Mouse (Mus musculus) liver, adult 2 months (tissue): ENCODE measurements around the gene Slc36a3. TPM values are rescaled to one million over a fixed set of nuclear protein-coding genes. Genes with fewer than 3 reads are reported as not detected.
A peak's percentile ranks its signal among the peaks of the same experiment; 100 is the strongest.

ENCODE experiments used
- DNase-seq: peaks from one replicate; pipeline ENCODE4 v3.0.0-alpha.2; 2011; ENCODE audit warnings: low read depth, low spot score; ENCODE audit errors: extremely low read depth
- H3K27ac ChIP-seq: fragments of 200-500 bp; replicated peaks from 2 replicates; pipeline ENCODE4 v1.5.1; 2012; ENCODE audit warnings: low read depth, mild to moderate bottlenecking, control low read depth, inconsistent platforms, low read length; ENCODE audit not compliant: insufficient read depth
- H3K27me3 ChIP-seq: fragments of 200-500 bp; 2 replicates; pipeline ENCODE4 v1.6.1; 2012; ENCODE audit warnings: mild to moderate bottlenecking, moderate library complexity, low read length, inconsistent platforms; ENCODE audit not compliant: control insufficient read depth, insufficient read depth
- H3K36me3 ChIP-seq: fragments of 200-500 bp; 2 replicates; pipeline ENCODE4 v1.6.1; 2012; ENCODE audit warnings: low read length, inconsistent platforms; ENCODE audit not compliant: control insufficient read depth, insufficient read depth
- H3K4me1 ChIP-seq: fragments of 200-500 bp; 2 replicates; pipeline ENCODE4 v1.6.1; 2011; ENCODE audit warnings: low read length; ENCODE audit not compliant: control insufficient read depth, insufficient read depth
- H3K4me3 ChIP-seq: fragments of 200-500 bp; 2 replicates; pipeline ENCODE4 v1.5.1; 2011; ENCODE audit warnings: low read depth, mild to moderate bottlenecking, control low read depth, low read length, moderate library complexity; ENCODE audit not compliant: insufficient read depth
- H3K79me2 ChIP-seq: fragments of 200-500 bp; 2 replicates; pipeline ENCODE4 v1.6.1; 2012; ENCODE audit warnings: inconsistent platforms, mild to moderate bottlenecking, low read length, moderate library complexity; ENCODE audit not compliant: control insufficient read depth, insufficient read depth
- H3K9ac ChIP-seq: fragments of 200-500 bp; 2 replicates; pipeline ENCODE4 v1.6.1; 2012; ENCODE audit warnings: low read depth, mild to moderate bottlenecking, control low read depth, inconsistent platforms, low read length
- CTCF ChIP-seq: fragments of 200-500 bp; IDR thresholded peaks from 2 replicates; pipeline ENCODE4 v1.5.1; 2011; ENCODE audit warnings: low read depth, low read length, control low read depth
- POLR2A ChIP-seq: fragments of 200-500 bp; IDR thresholded peaks from 2 replicates; pipeline ENCODE4 v1.6.1; 2011; ENCODE audit warnings: low read length, control low read depth; ENCODE audit not compliant: insufficient read depth; ENCODE audit errors: extremely low read depth
- WGBS: fragments of 180-500 bp; shearing (Covaris S2); methylation state at CpG from one replicate; pipeline ENCODE4 v1.1.7; 2018; 5-methylcytosine and 5-hydroxymethylcytosine counted together
- polyA plus RNA-seq: library from polyadenylated mRNA; depleted of rRNA; stranded (reverse); fragments of >200 nt; gene quantifications from 2 replicates; pipeline ENCODE4 v1.2.3, GENCODE M21; 2012
- total RNA-seq: library from RNA; depleted of rRNA; stranded (reverse); fragments of >200 nt; gene quantifications from 2 replicates; pipeline ENCODE4 v1.2.3, GENCODE M21; 2014

Gene Slc36a3
- total and polyA plus RNA-seq, 2 experiments: 0.05 TPM; not detected in 1

DNA sequence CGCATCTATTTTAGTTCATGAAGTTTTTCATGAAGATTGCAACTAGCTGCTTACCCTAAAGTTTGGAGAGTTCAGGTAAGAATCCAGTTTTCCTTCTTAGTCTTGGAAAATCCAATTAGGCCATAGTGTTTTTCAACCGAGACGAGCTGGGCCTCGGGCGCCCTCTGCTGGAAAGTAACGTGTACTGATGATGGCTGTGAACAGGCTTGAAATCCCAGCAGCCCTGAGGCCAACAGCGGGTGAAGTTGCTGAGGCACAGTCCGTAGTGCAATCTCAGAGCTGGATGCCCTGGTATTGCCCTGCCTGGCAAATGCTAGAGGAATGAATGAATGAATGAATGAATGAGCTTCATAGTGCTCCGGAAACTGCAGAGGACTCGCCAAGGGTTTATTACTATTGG lies 64.5 kb downstream of the Slc36a3 start:
- Histone ChIP-seq H3K4me3 (no peak overlapping the region), H3K27me3 (no peaks in the 10 kb centered on the region), H3K27ac (no peak overlapping the region), H3K4me1 (no peaks in the 10 kb centered on the region), H3K36me3 (no peaks in the 10 kb centered on the region), H3K79me2 (no peaks in the 10 kb centered on the region), H3K9ac (no peak overlapping the region)
- TF ChIP-seq CTCF (peak; percentile 97), POLR2A (no peak)
- DNase-seq: peak; percentile 47
- WGBS: 14% methylated on average over 10 of the region's 10 CpGs

DNA sequence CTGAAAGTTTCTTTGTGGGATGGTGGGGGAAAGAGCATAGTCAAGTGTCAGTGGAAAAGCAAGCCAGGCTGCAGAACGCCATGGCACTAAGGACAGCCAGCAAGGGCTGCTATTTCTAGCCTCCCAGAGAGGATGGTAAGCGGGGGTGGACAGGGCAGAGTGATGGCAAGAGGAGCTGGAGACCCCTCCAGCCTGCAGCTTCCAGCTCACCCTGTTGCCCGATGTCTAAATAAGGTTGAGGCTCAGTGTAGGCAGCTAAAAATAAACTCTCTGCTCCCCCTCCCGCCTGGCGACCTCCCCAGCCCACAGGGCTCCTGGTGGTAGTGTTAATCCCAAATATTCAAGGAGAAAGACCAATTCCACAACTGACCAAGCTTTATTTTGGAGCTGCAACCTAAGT lies 66.1 kb downstream of the Slc36a3 start:
- no peak overlapping the region for H3K27ac ChIP-seq
- H3K4me3 ChIP-seq: no peak overlapping the region
- WGBS: 75% methylated on average over 5 of the region's 5 CpGs
- no peak overlapping the region for H3K9ac ChIP-seq
- no peaks in the 10 kb centered on the region for H3K79me2 ChIP-seq
- TF ChIP-seq CTCF (no peak), POLR2A (no peak)
- DNase-seq: no peak
- H3K4me1 ChIP-seq: no peaks in the 10 kb centered on the region
- no peaks in the 10 kb centered on the region for H3K36me3 ChIP-seq
- no peaks in the 10 kb centered on the region for H3K27me3 ChIP-seq

DNA sequence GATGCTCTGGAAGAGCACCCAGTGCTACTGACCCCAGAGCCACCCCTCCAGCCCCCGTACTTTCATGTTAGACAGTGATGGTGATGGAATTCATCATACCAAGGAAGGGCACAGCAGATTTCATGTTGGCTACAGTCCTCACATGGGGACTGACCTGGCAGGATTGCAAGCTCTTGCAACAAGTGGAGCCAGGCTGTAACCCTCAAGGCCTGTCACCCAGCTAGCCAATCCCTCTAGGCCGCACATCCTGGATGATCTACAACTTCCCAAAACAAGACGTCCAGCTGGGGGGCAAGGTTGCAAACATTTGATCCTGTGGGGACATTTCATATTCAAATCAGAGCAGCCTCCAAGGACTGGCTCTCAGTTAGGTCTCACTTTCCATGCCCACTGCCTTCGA lies 66.9 kb downstream of the Slc36a3 start:
- no peaks in the 10 kb centered on the region for H3K27me3 ChIP-seq
- WGBS: 90% methylated on average over 4 of the region's 4 CpGs
- no peaks in the 10 kb centered on the region for H3K4me1 ChIP-seq
- no peak overlapping the region for H3K4me3 ChIP-seq
- TF ChIP-seq POLR2A (no peak), CTCF (no peak)
- no peak overlapping the region for H3K9ac ChIP-seq
- no peak for DNase-seq
- H3K36me3 ChIP-seq: no peaks in the 10 kb centered on the region
- no peak overlapping the region for H3K27ac ChIP-seq
- no peaks in the 10 kb centered on the region for H3K79me2 ChIP-seq

DNA sequence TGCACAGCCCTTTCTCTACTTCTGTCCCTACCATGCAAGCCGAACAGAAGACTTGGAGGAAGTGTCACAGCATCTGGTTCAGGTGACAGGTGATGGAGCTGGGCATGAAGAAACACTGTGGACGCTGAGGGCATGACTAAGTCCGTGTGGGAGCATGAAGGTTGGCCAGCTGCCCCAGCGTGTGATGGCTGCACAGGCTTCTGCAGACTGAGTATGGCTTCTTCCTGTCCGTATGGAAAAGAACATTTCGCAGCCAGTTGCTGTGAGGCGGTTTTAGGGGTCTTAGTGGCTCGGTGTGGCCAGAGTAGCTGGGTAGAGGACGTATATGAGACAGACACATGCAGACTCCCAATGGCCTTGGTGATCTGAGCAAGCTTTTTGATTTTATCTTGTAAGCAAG lies 70.3 kb downstream of the Slc36a3 start:
- 94% methylated on average over 9 of the region's 9 CpGs for WGBS
- no peak for DNase-seq
- TF ChIP-seq POLR2A: no peak
- no peaks in the 10 kb centered on the region for H3K4me1 ChIP-seq
- no peaks in the 10 kb centered on the region for H3K36me3 ChIP-seq
- no peaks in the 10 kb centered on the region for H3K27me3 ChIP-seq
- no peak overlapping the region for H3K4me3 ChIP-seq
- H3K79me2 ChIP-seq: no peaks in the 10 kb centered on the region
- no peak overlapping the region for H3K9ac ChIP-seq
- H3K27ac ChIP-seq: no peak overlapping the region

DNA sequence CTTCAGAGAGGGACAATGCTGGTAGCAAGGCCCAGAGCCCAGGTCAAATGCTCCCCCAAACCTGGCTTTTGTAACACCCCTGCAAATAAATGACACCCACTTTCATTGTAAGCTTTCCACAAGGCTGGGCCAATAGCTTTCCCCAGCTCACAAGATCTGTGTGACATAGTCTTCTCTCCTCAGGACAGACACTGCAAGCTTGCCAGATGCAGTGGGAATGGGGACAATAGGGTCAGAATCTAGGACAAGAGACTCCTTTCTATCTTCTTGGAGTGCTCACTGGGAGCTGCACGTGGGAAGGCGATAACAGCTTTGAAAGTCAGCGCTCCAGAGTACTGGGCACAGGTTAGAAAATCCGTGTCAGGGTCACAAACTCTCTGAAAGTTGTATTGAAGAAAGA lies 72.3 kb downstream of the Slc36a3 start:
- Histone ChIP-seq H3K36me3 (no peaks in the 10 kb centered on the region), H3K4me1 (no peaks in the 10 kb centered on the region), H3K27me3 (no peaks in the 10 kb centered on the region), H3K4me3 (no peak overlapping the region), H3K9ac (no peak overlapping the region), H3K79me2 (no peaks in the 10 kb centered on the region), H3K27ac (no peak overlapping the region)
- DNase-seq: no peak
- over 99% methylated on average over 4 of the region's 4 CpGs for WGBS
- TF ChIP-seq CTCF (no peak), POLR2A (no peak)

DNA sequence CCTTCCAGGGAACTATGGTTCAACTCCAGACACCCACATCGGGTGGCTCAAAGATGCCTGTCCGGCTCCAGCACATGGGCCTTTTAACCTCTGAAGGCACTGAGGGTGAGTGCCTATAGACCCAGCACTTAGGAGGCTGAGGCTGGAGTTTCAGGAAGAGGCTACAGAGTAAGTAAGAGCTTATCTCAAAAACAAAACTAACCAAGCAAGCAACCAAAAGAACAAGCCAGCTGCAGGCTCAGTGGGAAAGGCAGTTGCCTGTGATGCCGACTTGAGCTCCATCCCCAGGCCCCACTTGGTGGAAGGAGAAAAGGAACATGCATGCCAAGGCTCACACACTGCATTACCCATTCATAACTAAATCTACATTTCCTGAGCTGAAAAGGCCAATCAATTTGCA lies 73.0 kb downstream of the Slc36a3 start:
- DNase-seq: no peak
- no peaks in the 10 kb centered on the region for H3K4me1 ChIP-seq
- H3K79me2 ChIP-seq: no peaks in the 10 kb centered on the region
- H3K27ac ChIP-seq: no peak overlapping the region
- 83% methylated on average over 3 of the region's 3 CpGs for WGBS
- H3K9ac ChIP-seq: no peak overlapping the region
- no peak overlapping the region for H3K4me3 ChIP-seq
- H3K27me3 ChIP-seq: no peaks in the 10 kb centered on the region
- no peaks in the 10 kb centered on the region for H3K36me3 ChIP-seq
- no peak for TF ChIP-seq CTCF
- no peak for TF ChIP-seq POLR2A
